Mouse (Mus musculus) midbrain, postnatal 0 days (tissue): Measurements from ENCODE around the gene Olfr259. TPM values are rescaled to one million over a fixed set of nuclear protein-coding genes. Genes with fewer than 3 reads are reported as not detected.

ENCODE experiments used
- ATAC-seq: fragments of 200-750 bp; cut with Nextera tagmentation; 2 replicates; pipeline ENCODE4 v1.8.0; 2017; ENCODE audit warnings: moderate number of reproducible peaks, mild to moderate bottlenecking, moderate TSS enrichment, moderate library complexity; ENCODE audit not compliant: low FRiP score
- DNase-seq: peaks from one replicate; pipeline ENCODE4 v3.0.0-alpha.2; 2015; ENCODE audit warnings: low spot score
- H3K27ac ChIP-seq: fragments of 300-500 bp; sonication (generic); 2 replicates; pipeline ENCODE4 v1.5.1; 2014; ENCODE audit warnings: low read depth, mild to moderate bottlenecking, low read length, mixed read lengths
- H3K27me3 ChIP-seq: fragments of 300-500 bp; sonication (generic); 2 replicates; pipeline ENCODE4 v1.6.1; 2014; ENCODE audit warnings: low read length, control low read depth, mixed read lengths; ENCODE audit not compliant: insufficient read depth
- H3K36me3 ChIP-seq: fragments of 300-500 bp; sonication (generic); 2 replicates; pipeline ENCODE4 v1.6.1; 2014; ENCODE audit warnings: low read length, control low read depth, mixed read lengths; ENCODE audit not compliant: insufficient read depth
- H3K4me1 ChIP-seq: fragments of 300-500 bp; sonication (generic); 2 replicates; pipeline ENCODE4 v1.6.1; 2014; ENCODE audit warnings: mild to moderate bottlenecking, control low read depth, antibody characterized with exemption, low read length, mixed read lengths; ENCODE audit not compliant: insufficient read depth
- H3K4me2 ChIP-seq: fragments of 300-500 bp; sonication (generic); 2 replicates; pipeline ENCODE4 v1.6.1; 2014; ENCODE audit warnings: low read depth, mild to moderate bottlenecking, low read length, mixed read lengths; ENCODE audit not compliant: poor library complexity, severe bottlenecking
- H3K4me3 ChIP-seq: fragments of 300-500 bp; sonication (generic); 2 replicates; pipeline ENCODE4 v1.5.1; 2014; ENCODE audit warnings: low read depth, mild to moderate bottlenecking, low read length, moderate library complexity
- H3K9ac ChIP-seq: fragments of 300-500 bp; sonication (generic); replicated peaks from 2 replicates; pipeline ENCODE4 v1.6.1; 2014; ENCODE audit warnings: mild to moderate bottlenecking, low read length, moderate library complexity, mixed read lengths; ENCODE audit not compliant: poor library complexity, severe bottlenecking
- H3K9me3 ChIP-seq: fragments of 300-500 bp; sonication (generic); 2 replicates; pipeline ENCODE4 v1.6.1; 2016; ENCODE audit warnings: low read length, control low read depth
- CTCF ChIP-seq: IDR thresholded peaks from 2 replicates; pipeline ENCODE4 v1.5.1; 2016; ENCODE audit warnings: antibody characterized with exemption, mild to moderate bottlenecking
- WGBS: fragments of 180-500 bp; shearing (Covaris S2); extraction: QIAGEN DNeasy Blood & Tissue Kit; methylation state at CpG from one replicate; pipeline ENCODE4 v1.1.7; 2014; 5-methylcytosine and 5-hydroxymethylcytosine counted together
- polyA plus RNA-seq: library from polyadenylated mRNA; unstranded; fragments of >200 nt; fragmentation: Nextera tagmentation; extraction: Ambion mirVana; gene quantifications from 2 replicates; pipeline ENCODE4 v1.2.1, GENCODE M21; 2015
- total RNA-seq: library from RNA; depleted of rRNA; stranded (reverse); fragments of >200 nt; gene quantifications from 2 replicates; pipeline ENCODE4 v1.2.3, GENCODE M21; 2014; rRNA removed

The Olfr259 gene
- total RNA-seq (not detected in 2 replicates), polyA plus RNA-seq (not detected in 2 replicates)

DNA sequence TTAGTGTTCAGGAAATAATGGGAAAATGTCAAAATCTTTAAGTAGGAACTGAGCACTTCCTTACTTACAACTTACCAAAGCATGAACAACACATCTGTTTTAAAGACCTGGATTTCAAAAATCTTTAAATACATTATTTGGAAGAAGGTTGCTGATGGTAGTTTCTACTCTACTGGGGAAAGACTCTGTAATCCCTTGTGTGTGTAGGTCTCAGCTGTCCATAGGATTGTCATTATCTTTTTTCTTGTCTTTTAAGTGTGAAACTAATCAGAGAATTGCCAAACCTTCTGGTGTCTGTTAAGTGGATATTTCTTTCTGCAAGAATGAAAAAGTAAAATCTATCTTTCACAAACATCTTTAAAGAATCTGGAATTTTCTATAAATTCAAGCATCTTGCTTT is at the start of gene Olfr259:
TSS of gene Olfr259 (minus strand) at position 101 of the 400 bp plus-strand sequence.
- H3K27me3 ChIP-seq, result no peaks in the 10 kb centered on the region
- no peak within 1 kb of the TSS for H3K4me3 ChIP-seq
- no peaks in the 10 kb centered on the region for H3K9me3 ChIP-seq
- H3K27ac ChIP-seq, result no peak within 1 kb of the TSS
- no peak for TF ChIP-seq CTCF
- H3K9ac ChIP-seq, result no peak within 1 kb of the TSS
- DNase-seq (no peak), ATAC-seq (no peak)
- H3K36me3 ChIP-seq, result no peaks in the 10 kb centered on the region
- no peaks in the 10 kb centered on the region for H3K4me1 ChIP-seq
- no peak within 1 kb of the TSS for H3K4me2 ChIP-seq

DNA sequence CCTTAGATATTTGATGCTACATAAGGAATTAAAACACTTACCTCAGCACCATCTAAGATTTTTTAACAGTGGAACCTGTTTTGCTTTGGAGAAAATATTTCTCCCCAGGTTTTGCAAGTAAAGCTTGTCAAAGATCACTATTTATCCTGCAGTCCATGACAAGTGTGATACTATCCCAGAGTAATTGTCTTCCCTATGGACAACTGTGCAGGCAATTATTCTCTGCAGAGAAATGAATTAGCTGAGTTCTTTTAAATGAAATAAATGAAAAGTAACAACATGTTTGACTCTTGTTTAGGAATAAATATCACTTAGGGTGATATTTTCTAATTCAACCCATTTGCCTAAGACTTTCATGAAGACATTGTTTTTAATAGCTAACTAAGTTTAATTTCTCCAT is 38.2 kb upstream of the Olfr259 start, which contains the start of gene Olfr1111:
TSS of gene Olfr1111 (minus strand) at position 101 of the 400 bp plus-strand sequence.
- DNase-seq (no peak), ATAC-seq (no peak)
- no peak within 1 kb of the TSS for H3K4me2 ChIP-seq
- no peaks in the 10 kb centered on the region for H3K36me3 ChIP-seq
- no peaks in the 10 kb centered on the region for H3K27me3 ChIP-seq
- no peak within 1 kb of the TSS for H3K27ac ChIP-seq
- H3K9me3 ChIP-seq, result no peaks in the 10 kb centered on the region
- no peak within 1 kb of the TSS for H3K4me3 ChIP-seq
- TF ChIP-seq CTCF, result no peak
- H3K4me1 ChIP-seq, result no peaks in the 10 kb centered on the region
- H3K9ac ChIP-seq, result no peak within 1 kb of the TSS

DNA sequence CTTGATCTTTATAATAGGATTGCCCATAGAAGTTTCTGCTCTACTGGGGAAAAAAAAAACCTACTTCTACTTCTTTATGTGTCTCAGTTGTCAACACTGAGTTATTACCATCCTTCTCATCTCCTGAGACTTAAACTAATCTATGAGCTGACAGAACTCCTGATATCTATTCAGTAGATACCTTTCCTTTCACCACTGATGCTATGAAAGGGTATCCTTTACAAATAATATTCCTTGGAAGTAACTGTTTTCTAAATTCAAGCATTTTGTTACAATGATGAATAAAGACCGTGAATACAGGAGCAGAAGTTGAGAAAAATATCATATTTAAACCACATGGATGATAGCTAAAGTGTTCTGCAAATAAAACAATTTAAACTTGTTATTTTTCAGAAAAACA is 25.8 kb upstream of the Olfr259 start, which contains the start of gene Olfr1110:
TSS of gene Olfr1110 (minus strand) at position 101 of the 400 bp plus-strand sequence.
- H3K27me3 ChIP-seq, result no peaks in the 10 kb centered on the region
- no peak within 1 kb of the TSS for H3K9ac ChIP-seq
- H3K9me3 ChIP-seq, result no peaks in the 10 kb centered on the region
- no peak for ATAC-seq
- no peak within 1 kb of the TSS for H3K4me3 ChIP-seq
- H3K27ac ChIP-seq, result no peak within 1 kb of the TSS
- no peaks in the 10 kb centered on the region for H3K36me3 ChIP-seq
- DNase-seq, result no peak
- no peak within 1 kb of the TSS for H3K4me2 ChIP-seq
- no peaks in the 10 kb centered on the region for H3K4me1 ChIP-seq
- 85% methylated on average over 1 of the region's 1 CpGs for WGBS
- TF ChIP-seq CTCF, result no peak

DNA sequence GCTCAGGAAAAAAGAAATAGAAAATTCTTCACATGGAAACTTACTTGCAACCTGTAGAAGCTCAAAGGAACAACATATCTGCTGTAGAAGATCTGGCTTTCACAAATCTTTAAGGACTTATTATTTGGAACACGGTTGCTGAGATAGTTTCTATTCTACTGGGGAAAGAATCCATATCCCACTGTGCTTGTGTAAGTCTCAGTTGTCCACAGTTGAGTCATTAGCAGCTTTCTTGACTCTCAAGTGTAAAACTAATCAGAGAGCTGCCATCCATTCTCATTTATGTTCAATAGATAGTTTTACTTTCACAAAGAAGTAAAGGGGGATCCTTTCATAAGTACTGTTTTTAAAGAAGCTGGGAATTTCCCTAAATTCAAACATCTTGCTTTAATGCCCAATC is 18.5 kb downstream of the Olfr259 start, which contains the start of gene Olfr1109:
TSS of gene Olfr1109 (minus strand) at position 101 of the 400 bp plus-strand sequence.
- ATAC-seq (no peak), DNase-seq (no peak)
- Histone ChIP-seq H3K4me1 (no peaks in the 10 kb centered on the region), H3K4me3 (no peak within 1 kb of the TSS), H3K4me2 (no peak within 1 kb of the TSS), H3K9me3 (no peaks in the 10 kb centered on the region), H3K9ac (no peak within 1 kb of the TSS), H3K27ac (no peak within 1 kb of the TSS), H3K27me3 (no peaks in the 10 kb centered on the region), H3K36me3 (no peaks in the 10 kb centered on the region)
- 57% methylated on average over 1 of the region's 1 CpGs for WGBS
- no peak for TF ChIP-seq CTCF

DNA sequence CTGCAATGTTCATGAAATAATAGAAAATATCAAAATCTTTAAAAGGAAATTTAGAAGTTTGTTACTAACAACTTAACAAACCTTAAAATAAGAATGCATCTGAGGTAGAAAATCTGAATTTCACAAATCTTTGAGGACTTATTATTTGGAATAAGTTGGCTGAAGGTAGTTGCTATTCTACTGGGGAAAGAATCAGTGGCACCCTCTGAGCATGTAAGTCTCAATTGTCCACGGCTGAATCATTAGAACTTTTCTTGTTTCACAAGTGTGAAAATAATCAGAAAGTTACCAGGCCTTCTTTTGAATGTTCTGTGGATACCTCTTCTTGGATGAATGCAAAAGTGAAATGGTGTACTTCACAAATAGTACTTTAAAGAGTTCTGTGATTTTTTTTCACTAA is 38.6 kb downstream of the Olfr259 start, which contains the start of gene Olfr1107:
TSS of gene Olfr1107 (minus strand) at position 101 of the 400 bp plus-strand sequence.
- TF ChIP-seq CTCF, result no peak
- no peak within 1 kb of the TSS for H3K27ac ChIP-seq
- ATAC-seq (no peak), DNase-seq (no peak)
- 83% methylated on average over 1 of the region's 1 CpGs for WGBS
- no peaks in the 10 kb centered on the region for H3K9me3 ChIP-seq
- no peaks in the 10 kb centered on the region for H3K4me1 ChIP-seq
- no peaks in the 10 kb centered on the region for H3K27me3 ChIP-seq
- no peak within 1 kb of the TSS for H3K9ac ChIP-seq
- H3K4me3 ChIP-seq, result no peak within 1 kb of the TSS
- no peaks in the 10 kb centered on the region for H3K36me3 ChIP-seq
- no peak within 1 kb of the TSS for H3K4me2 ChIP-seq

Other genes starting within 250 kb of the Olfr259 start
- gene Gm13723, start 239.8 kb downstream of the Olfr259 start, total RNA-seq, result not detected in 2 replicates
- gene Gm13723, start 239.8 kb downstream of the Olfr259 start, polyA plus RNA-seq, result not detected in 2 replicates
- not detected in 2 replicates for gene Olfr1097, start 222.4 kb downstream of the Olfr259 start, total RNA-seq
- gene Olfr1097, start 222.4 kb downstream of the Olfr259 start, polyA plus RNA-seq, result not detected in 2 replicates
- gene Olfr1098, start 190.0 kb downstream of the Olfr259 start, total RNA-seq, result not detected in 2 replicates
- not detected in 2 replicates for gene Olfr1098, start 190.0 kb downstream of the Olfr259 start, polyA plus RNA-seq
- not detected in 2 replicates for gene Olfr1099, start 153.9 kb downstream of the Olfr259 start, total RNA-seq
- not detected in 2 replicates for gene Olfr1099, start 153.9 kb downstream of the Olfr259 start, polyA plus RNA-seq
- gene Olfr1100, start 134.6 kb downstream of the Olfr259 start, total RNA-seq, result not detected in 2 replicates
- not detected in 2 replicates for gene Olfr1100, start 134.6 kb downstream of the Olfr259 start, polyA plus RNA-seq
- gene Olfr1101, start 123.3 kb downstream of the Olfr259 start, total RNA-seq, result not detected in 2 replicates
- not detected in 2 replicates for gene Olfr1101, start 123.3 kb downstream of the Olfr259 start, polyA plus RNA-seq
- gene Olfr1102, start 116.2 kb downstream of the Olfr259 start, total RNA-seq, result not detected in 2 replicates
- gene Olfr1102, start 116.2 kb downstream of the Olfr259 start, polyA plus RNA-seq, result not detected in 2 replicates
- gene Olfr1104, start 87.5 kb downstream of the Olfr259 start, total RNA-seq, result not detected in 2 replicates
- gene Olfr1104, start 87.5 kb downstream of the Olfr259 start, polyA plus RNA-seq, result not detected in 2 replicates
- gene Olfr1105, start 78.0 kb downstream of the Olfr259 start, total RNA-seq, result not detected in 2 replicates
- not detected in 2 replicates for gene Olfr1105, start 78.0 kb downstream of the Olfr259 start, polyA plus RNA-seq
- not detected in 2 replicates for gene Olfr1106, start 62.3 kb downstream of the Olfr259 start, total RNA-seq
- gene Olfr1106, start 62.3 kb downstream of the Olfr259 start, polyA plus RNA-seq, result not detected in 2 replicates
- not detected in 2 replicates for gene Olfr1107, start 38.8 kb downstream of the Olfr259 start, total RNA-seq
- gene Olfr1107, start 38.8 kb downstream of the Olfr259 start, polyA plus RNA-seq, result not detected in 2 replicates
- not detected in 2 replicates for gene Olfr1109, start 18.6 kb downstream of the Olfr259 start, total RNA-seq
- gene Olfr1109, start 18.6 kb downstream of the Olfr259 start, polyA plus RNA-seq, result not detected in 2 replicates
- gene Olfr1110, start 25.7 kb upstream of the Olfr259 start, total RNA-seq, result not detected in 2 replicates
- not detected in 2 replicates for gene Olfr1110, start 25.7 kb upstream of the Olfr259 start, polyA plus RNA-seq
- gene Olfr1111, start 38.1 kb upstream of the Olfr259 start, total RNA-seq, result not detected in 2 replicates
- not detected in 2 replicates for gene Olfr1111, start 38.1 kb upstream of the Olfr259 start, polyA plus RNA-seq
- gene Olfr1112, start 73.2 kb upstream of the Olfr259 start, total RNA-seq, result not detected in 2 replicates
- not detected in 2 replicates for gene Olfr1112, start 73.2 kb upstream of the Olfr259 start, polyA plus RNA-seq
- gene Olfr1113, start 94.4 kb upstream of the Olfr259 start, total RNA-seq, result not detected in 2 replicates
- gene Olfr1113, start 94.4 kb upstream of the Olfr259 start, polyA plus RNA-seq, result not detected in 2 replicates
- gene Olfr1115, start 133.4 kb upstream of the Olfr259 start, total RNA-seq, result not detected in 2 replicates
- not detected in 2 replicates for gene Olfr1115, start 133.4 kb upstream of the Olfr259 start, polyA plus RNA-seq
- not detected in 2 replicates for gene Olfr1116, start 153.0 kb upstream of the Olfr259 start, total RNA-seq
- not detected in 2 replicates for gene Olfr1116, start 153.0 kb upstream of the Olfr259 start, polyA plus RNA-seq
- not detected in 2 replicates for gene Olfr1118, start 193.0 kb upstream of the Olfr259 start, total RNA-seq
- not detected in 2 replicates for gene Olfr1118, start 193.0 kb upstream of the Olfr259 start, polyA plus RNA-seq
- not detected in 2 replicates for gene Olfr1120, start 240.2 kb upstream of the Olfr259 start, total RNA-seq
- gene Olfr1120, start 240.2 kb upstream of the Olfr259 start, polyA plus RNA-seq, result not detected in 2 replicates